Mouse (Mus musculus) embryonic facial prominence, embryonic 11.5 days (tissue): ENCODE results near the gene Ndufs1. TPM values are rescaled to one million over a fixed set of nuclear protein-coding genes. Genes with fewer than 3 reads are reported as not detected.
"Not testable (repeated sequence)": the region's sequence is repeated elsewhere in the genome, so short reads cannot be mapped to it uniquely, and the experiment has no call there.

ENCODE experiments used
- ATAC-seq: fragments of 200-750 bp; cut with Nextera tagmentation; replicated peaks from 2 replicates; pipeline ENCODE4 v1.8.0; 2017; ENCODE audit warnings: low read depth; ENCODE audit not compliant: insufficient number of reproducible peaks, low FRiP score, low TSS enrichment
- DNase-seq: peaks from one replicate; pipeline ENCODE4 v3.0.0-alpha.2; 2015; ENCODE audit warnings: low spot score
- H3K27ac ChIP-seq: fragments of 300-500 bp; sonication (generic); replicated peaks from 2 replicates; pipeline ENCODE4 v1.5.1; 2014; ENCODE audit warnings: mild to moderate bottlenecking, low read depth, low read length, control low read depth
- H3K27me3 ChIP-seq: fragments of 300-500 bp; sonication (generic); 2 replicates; pipeline ENCODE4 v1.6.1; 2014; ENCODE audit warnings: mild to moderate bottlenecking, low read length, moderate library complexity, mixed read lengths; ENCODE audit not compliant: control insufficient read depth, insufficient read depth
- H3K36me3 ChIP-seq: fragments of 300-500 bp; sonication (generic); replicated peaks from 2 replicates; pipeline ENCODE4 v1.6.1; 2014; ENCODE audit warnings: low read depth, mild to moderate bottlenecking, low read length, moderate library complexity, mixed read lengths; ENCODE audit not compliant: control insufficient read depth, insufficient read depth
- H3K4me1 ChIP-seq: fragments of 300-500 bp; sonication (generic); 2 replicates; pipeline ENCODE4 v1.6.1; 2014; ENCODE audit warnings: low read length, mixed read lengths; ENCODE audit not compliant: control insufficient read depth, insufficient read depth
- H3K4me2 ChIP-seq: fragments of 300-500 bp; sonication (generic); 2 replicates; pipeline ENCODE4 v1.6.1; 2014; ENCODE audit warnings: low read depth, mild to moderate bottlenecking, control low read depth, low read length, moderate library complexity
- H3K4me3 ChIP-seq: fragments of 300-500 bp; sonication (generic); 2 replicates; pipeline ENCODE4 v1.5.1; 2014; ENCODE audit warnings: low read depth, low read length, control low read depth
- H3K9ac ChIP-seq: fragments of 300-500 bp; sonication (generic); replicated peaks from 2 replicates; pipeline ENCODE4 v1.6.1; 2014; ENCODE audit warnings: mild to moderate bottlenecking, control low read depth, low read length
- H3K9me3 ChIP-seq: fragments of 300-500 bp; sonication (generic); replicated peaks from 2 replicates; pipeline ENCODE4 v1.6.1; 2016; ENCODE audit warnings: mild to moderate bottlenecking, low read length, inconsistent platforms, mixed read lengths; ENCODE audit not compliant: control insufficient read depth
- WGBS: fragments of 180-500 bp; shearing (Covaris S2); extraction: QIAGEN DNeasy Blood & Tissue Kit; methylation state at CpG from one replicate; pipeline ENCODE4 v1.1.7; 2014; 5-methylcytosine and 5-hydroxymethylcytosine counted together
- polyA plus RNA-seq: library from polyadenylated mRNA; unstranded; fragments of >200 nt; fragmentation: Nextera tagmentation; extraction: Ambion mirVana; gene quantifications from 2 replicates; pipeline ENCODE4 v1.2.1, GENCODE M21; 2014

Gene Ndufs1
- polyA plus RNA-seq, 1 experiment from 2014 or later: 160 TPM

DNA sequence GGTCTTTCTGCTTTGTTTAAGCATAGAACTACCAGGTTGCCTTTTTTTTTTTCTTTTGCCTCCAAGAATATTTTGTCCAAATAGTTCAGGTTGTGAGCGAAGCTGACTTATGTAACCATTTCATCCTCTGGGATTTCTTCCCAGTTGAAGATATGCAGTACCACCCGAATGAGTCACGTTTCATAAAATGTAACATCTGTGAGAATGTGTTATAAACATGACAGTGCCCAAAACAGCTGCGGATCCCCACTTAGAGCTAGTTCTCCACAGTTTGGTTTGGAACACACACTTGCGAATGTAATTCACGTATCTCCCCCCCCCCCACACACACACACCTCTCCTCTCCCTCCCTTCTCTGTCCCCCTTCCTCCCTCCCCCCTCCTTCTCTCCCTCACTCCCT is 22.8 kb upstream of the Ndufs1 start:
- Histone ChIP-seq H3K27ac (no peak overlapping the region), H3K9ac (no peak overlapping the region), H3K9me3 (0 out of 2 replicates have a peak, but pooled peaks cover 6% of the 10 kb centered on the region), H3K27me3 (no peaks in the 10 kb centered on the region), H3K4me1 (peaks cover 2% of the 10 kb centered on the region; the same call in 1 of the 2 replicates), H3K36me3 (no peaks in the 10 kb centered on the region), H3K4me3 (no peak overlapping the region), H3K4me2 (no peak overlapping the region)
- DNase-seq (no peak), ATAC-seq (no peak)
- 85% methylated on average over 6 of the region's 6 CpGs for WGBS

DNA sequence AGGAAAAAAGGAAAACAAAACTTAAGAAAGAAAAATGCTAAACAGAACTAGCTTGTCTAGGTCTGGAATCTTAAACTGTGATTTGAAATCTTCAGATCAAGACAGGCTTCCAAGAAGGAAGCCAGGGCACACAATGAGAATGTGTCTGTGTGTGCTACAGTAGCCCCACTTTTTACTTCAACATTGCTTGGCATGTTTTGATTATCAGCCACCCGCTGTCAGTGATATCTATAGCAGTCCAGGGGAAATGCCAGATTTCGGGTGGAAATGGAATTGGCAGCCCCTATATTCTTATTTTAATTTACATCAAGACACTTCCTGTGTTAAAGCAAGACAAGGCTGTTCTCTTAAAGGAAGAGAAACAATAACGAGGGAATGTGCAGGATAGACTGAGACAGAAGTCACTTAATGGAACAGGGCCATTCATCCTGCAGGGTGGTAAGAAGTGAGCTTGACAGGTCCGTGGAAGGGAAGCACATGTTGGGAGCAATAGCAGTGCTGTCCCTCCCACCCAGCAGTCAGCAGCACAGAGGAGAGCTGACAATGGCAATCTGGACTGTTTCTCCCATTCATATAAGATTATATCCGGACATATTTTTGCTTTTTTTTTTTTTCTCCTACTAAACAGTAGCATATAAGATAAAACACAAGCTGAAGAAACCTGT is 19.3 kb upstream of the Ndufs1 start:
- Histone ChIP-seq H3K36me3 (no peaks in the 10 kb centered on the region), H3K4me1 (no peaks in the 10 kb centered on the region), H3K4me3 (no peak overlapping the region), H3K9me3 (0 out of 2 replicates have a peak, but pooled peaks cover 6% of the 10 kb centered on the region), H3K9ac (no peak overlapping the region), H3K27me3 (no peaks in the 10 kb centered on the region), H3K4me2 (no peak overlapping the region), H3K27ac (no peak overlapping the region)
- ATAC-seq (no peak), DNase-seq (no peak)
- WGBS: 66% methylated on average over 5 of the region's 5 CpGs

- Histone ChIP-seq H3K9ac (no peak overlapping the region), H3K4me1 (no peaks in the 10 kb centered on the region), H3K36me3 (no peaks in the 10 kb centered on the region), H3K27ac (no peak overlapping the region), H3K4me3 (no peak overlapping the region), H3K4me2 (no peak overlapping the region), H3K9me3 (no peaks in the 10 kb centered on the region), H3K27me3 (no peaks in the 10 kb centered on the region)
- no peak for DNase-seq
- ATAC-seq: no peak; the same call in 1 of the 2 replicates
- WGBS: 82% methylated on average over 11 of the region's 11 CpGs
These were observed 15.9 kb upstream of the Ndufs1 start for GRCm38 (mm10) chr1:63192306-63193065.

DNA sequence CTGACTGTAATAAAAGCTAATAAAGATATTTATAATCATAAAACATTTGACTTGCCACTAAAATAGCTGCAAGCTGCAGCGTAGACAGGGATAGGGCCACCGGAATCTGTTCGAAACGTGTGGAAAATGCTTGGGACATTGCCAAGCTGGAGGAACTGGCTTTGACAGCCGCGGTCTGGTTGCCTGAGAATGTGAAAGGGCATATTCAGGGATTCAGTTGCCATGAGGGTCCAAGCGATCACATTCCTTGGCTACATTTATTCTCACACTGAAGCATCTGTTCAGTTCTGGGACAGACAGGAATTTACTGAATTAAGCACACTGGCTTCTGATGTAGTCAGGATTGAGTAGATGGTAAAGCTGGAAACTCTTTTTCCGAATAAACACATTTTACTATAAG is 14.2 kb upstream of the Ndufs1 start:
- no peak overlapping the region for H3K4me3 ChIP-seq
- 81% methylated on average over 8 of the region's 8 CpGs for WGBS

GRCm38 (mm10) chr1:63188536-63188935 is 11.9 kb upstream of the Ndufs1 start:
- 93% methylated on average over 3 of the region's 3 CpGs for WGBS
- no peak for ATAC-seq

More for the DNA sequence above, 14.2 kb upstream of the Ndufs1 start:
- Histone ChIP-seq H3K4me1 (no peaks in the 10 kb centered on the region), H3K27ac (no peak overlapping the region), H3K4me2 (no peak overlapping the region), H3K9me3 (no peaks in the 10 kb centered on the region), H3K27me3 (no peaks in the 10 kb centered on the region), H3K9ac (no peak overlapping the region), H3K36me3 (no peaks in the 10 kb centered on the region)
- no peak for DNase-seq
- no peak for ATAC-seq

GRCm38 (mm10) chr1:63185430-63185829 is 8.8 kb upstream of the Ndufs1 start:
- not testable (repeated sequence) for H3K36me3 ChIP-seq, H3K4me1 ChIP-seq, DNase-seq, H3K9me3 ChIP-seq, H3K9ac ChIP-seq, H3K27me3 ChIP-seq, H3K4me2 ChIP-seq, ATAC-seq, H3K27ac ChIP-seq, H3K4me3 ChIP-seq
- 94% methylated on average over 5 of the region's 6 CpGs for WGBS

More at GRCm38 (mm10) chr1:63188536-63188935, 11.9 kb upstream of the Ndufs1 start:
- no peak for DNase-seq
- H3K36me3 ChIP-seq: no peaks in the 10 kb centered on the region
- H3K9me3 ChIP-seq: no peaks in the 10 kb centered on the region
- H3K4me3 ChIP-seq: no peak overlapping the region
- no peak overlapping the region for H3K27ac ChIP-seq
- H3K4me1 ChIP-seq: no peaks in the 10 kb centered on the region
- no peak overlapping the region for H3K4me2 ChIP-seq
- H3K9ac ChIP-seq: no peak overlapping the region
- no peaks in the 10 kb centered on the region for H3K27me3 ChIP-seq

DNA sequence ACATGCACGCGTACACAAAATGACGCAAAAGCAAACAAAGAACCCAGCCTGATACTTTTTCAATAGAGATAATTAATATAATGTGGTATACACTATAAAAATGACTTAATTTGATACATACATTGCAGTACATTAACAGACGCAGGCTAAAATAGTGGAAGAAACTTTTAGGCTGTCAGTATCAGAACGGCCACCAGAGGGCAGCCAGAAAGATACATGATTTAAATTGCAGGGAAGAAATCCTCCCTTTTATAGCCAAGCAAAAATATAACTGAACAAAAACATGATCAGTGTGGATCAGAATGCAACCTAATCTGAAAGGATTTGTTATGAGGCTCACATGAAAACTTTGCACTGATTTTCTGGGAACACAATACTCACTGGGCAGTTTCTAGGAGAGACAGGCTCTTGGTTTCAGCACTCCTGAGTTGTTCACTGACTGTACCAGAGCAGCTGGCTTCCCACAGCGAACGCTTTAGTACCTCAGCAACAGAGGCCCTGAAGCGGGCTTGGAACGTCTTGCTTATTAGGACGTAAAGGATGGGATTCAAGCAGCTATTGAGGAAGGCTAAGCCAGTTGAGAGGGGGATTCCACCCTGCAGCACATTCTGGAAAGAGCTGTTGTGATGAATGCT is 6.1 kb upstream of the Ndufs1 start:
- no peak for ATAC-seq
- 65% methylated on average over 10 of the region's 10 CpGs for WGBS
- H3K4me2 ChIP-seq: no peak overlapping the region
- no peak overlapping the region for H3K4me3 ChIP-seq
- no peak overlapping the region for H3K27ac ChIP-seq
- peak; percentile 81 for DNase-seq
- no peaks in the 10 kb centered on the region for H3K36me3 ChIP-seq
- H3K4me1 ChIP-seq: no peaks in the 10 kb centered on the region; the same call in 1 of the 2 replicates
- no peaks in the 10 kb centered on the region for H3K27me3 ChIP-seq
- H3K9me3 ChIP-seq: no peaks in the 10 kb centered on the region
- no peak overlapping the region for H3K9ac ChIP-seq

DNA sequence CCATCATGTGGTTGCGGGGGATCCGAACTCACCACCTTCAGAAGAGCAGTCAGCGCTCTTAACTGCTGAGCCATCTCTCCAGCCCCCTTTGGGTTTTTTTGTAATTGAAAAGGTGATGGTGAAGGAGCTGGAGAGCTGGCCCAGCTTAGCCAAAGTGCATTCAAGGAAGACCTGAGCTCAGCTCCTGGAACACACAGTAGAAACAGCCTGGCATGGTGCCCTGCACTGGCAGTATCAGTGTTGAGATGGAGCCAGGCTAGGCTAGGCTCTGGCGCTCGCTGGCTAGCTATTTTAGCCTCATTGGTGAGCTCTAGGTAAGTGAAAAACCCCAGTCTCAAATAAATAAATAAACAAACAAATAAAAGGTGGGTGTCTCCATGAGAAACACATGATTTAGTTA is 5.6 kb upstream of the Ndufs1 start:
- Histone ChIP-seq H3K4me1 (no peaks in the 10 kb centered on the region; the same call in 1 of the 2 replicates), H3K36me3 (no peaks in the 10 kb centered on the region), H3K27me3 (no peaks in the 10 kb centered on the region)

More for the DNA sequence above, 5.6 kb upstream of the Ndufs1 start:
- Histone ChIP-seq H3K4me2 (no peak overlapping the region), H3K27ac (no peak overlapping the region), H3K9ac (no peak overlapping the region), H3K9me3 (no peaks in the 10 kb centered on the region), H3K4me3 (no peak overlapping the region)
- ATAC-seq (no peak), DNase-seq (no peak)
- 89% methylated on average over 5 of the region's 5 CpGs for WGBS
